Mouse (Mus musculus) left cerebral cortex, postnatal 4 days (tissue): ENCODE data around the gene Mgat4e. TPM values are rescaled to one million over a fixed set of nuclear protein-coding genes. Genes with fewer than 3 reads are reported as not detected.
A peak's percentile ranks its signal among the peaks of the same experiment; 100 is the strongest.

ENCODE experiments used
- DNase-seq: peaks from one replicate; pipeline ENCODE4 v3.0.0-alpha.2; 2022
- intact Hi-C: fragments of 180-260 bp; cut with DNase I; formaldehyde crosslinking; loops from one replicate; pipeline ENCODE4 v1.15.1; 2025
- total RNA-seq, 2 experiments: library from RNA; stranded (reverse); gene quantifications; 2 replicates each; pipeline ENCODE4 v1.2.3; 2021

Mgat4e gene
- total RNA-seq = not detected

- no peak for DNase-seq
- intact Hi-C loops = no loop called here
Observed at GRCm38 (mm10) chr1:134549632-134550132, at the start of gene Mgat4e. Gene Mgat4e, minus strand, starts transcription at chr1:134549682.

- intact Hi-C loops = no loop called here
- DNase-seq = no peak
Observed at GRCm38 (mm10) chr1:134597339-134598054, 48.0 kb upstream of the Mgat4e start.

- DNase-seq = no peak
- intact Hi-C loops = no loop called here
Observed at GRCm38 (mm10) chr1:134591773-134592172, 42.3 kb upstream of the Mgat4e start.

GRCm38 (mm10) chr1:134589676-134590075 lies 40.2 kb upstream of the Mgat4e start:
- intact Hi-C loops = no loop called here

GRCm38 (mm10) chr1:134583560-134583959 lies 34.1 kb upstream of the Mgat4e start:
- intact Hi-C loops = no loop called here
- DNase-seq = no peak

More at GRCm38 (mm10) chr1:134589676-134590075, 40.2 kb upstream of the Mgat4e start:
- DNase-seq = no peak

GRCm38 (mm10) chr1:134580796-134581195 lies 31.3 kb upstream of the Mgat4e start:
- intact Hi-C loops = no loop called here
- no peak for DNase-seq

- no peak for DNase-seq
- intact Hi-C loops = no loop called here
Observed at GRCm38 (mm10) chr1:134577384-134578120, 28.1 kb upstream of the Mgat4e start.

- DNase-seq = no peak
- intact Hi-C loops = no loop called here
Observed at GRCm38 (mm10) chr1:134573932-134574315, 24.4 kb upstream of the Mgat4e start.

- DNase-seq = no peak
- intact Hi-C loops = no loop called here
Observed at GRCm38 (mm10) chr1:134573300-134573931, 23.9 kb upstream of the Mgat4e start.

- intact Hi-C loops = no loop called here
- DNase-seq = no peak
Observed at GRCm38 (mm10) chr1:134570631-134571030, 21.1 kb upstream of the Mgat4e start.

- intact Hi-C loops = no loop called here
Observed at GRCm38 (mm10) chr1:134570171-134570570, 20.7 kb upstream of the Mgat4e start.

GRCm38 (mm10) chr1:134567511-134567910 lies 18.0 kb upstream of the Mgat4e start:
- intact Hi-C loops = no loop called here
- no peak for DNase-seq

More at GRCm38 (mm10) chr1:134570171-134570570, 20.7 kb upstream of the Mgat4e start:
- no peak for DNase-seq

- intact Hi-C loops = no loop called here
- DNase-seq = no peak
Observed at GRCm38 (mm10) chr1:134563726-134564125, 14.2 kb upstream of the Mgat4e start.

GRCm38 (mm10) chr1:134562457-134562856 lies 13.0 kb upstream of the Mgat4e start:
- intact Hi-C loops = no loop called here
- no peak for DNase-seq

- no peak for DNase-seq
- intact Hi-C loops = no loop called here
Observed at GRCm38 (mm10) chr1:134561770-134562143, 12.3 kb upstream of the Mgat4e start.

GRCm38 (mm10) chr1:134560801-134561769 lies 11.6 kb upstream of the Mgat4e start:
- DNase-seq = peak; percentile 42
- intact Hi-C loops = no loop called here

- intact Hi-C loops = no loop called here
- DNase-seq = no peak
Observed at GRCm38 (mm10) chr1:134560396-134560795, 10.9 kb upstream of the Mgat4e start.

GRCm38 (mm10) chr1:134559976-134560375 lies 10.5 kb upstream of the Mgat4e start, which contains the start of gene Kdm5b:
Gene Kdm5b, plus strand, starts transcription at chr1:134560171.
- intact Hi-C loops = no loop called here
- DNase-seq = peak; percentile 87

GRCm38 (mm10) chr1:134559226-134559625 lies 9.7 kb upstream of the Mgat4e start:
- DNase-seq = no peak
- intact Hi-C loops = no loop called here

GRCm38 (mm10) chr1:134558511-134558910 lies 9.0 kb upstream of the Mgat4e start:
- no peak for DNase-seq
- intact Hi-C loops = no loop called here
